Comparison of ENCODE assay signal across 9 mouse cellular contexts in the genomic region with DNA sequence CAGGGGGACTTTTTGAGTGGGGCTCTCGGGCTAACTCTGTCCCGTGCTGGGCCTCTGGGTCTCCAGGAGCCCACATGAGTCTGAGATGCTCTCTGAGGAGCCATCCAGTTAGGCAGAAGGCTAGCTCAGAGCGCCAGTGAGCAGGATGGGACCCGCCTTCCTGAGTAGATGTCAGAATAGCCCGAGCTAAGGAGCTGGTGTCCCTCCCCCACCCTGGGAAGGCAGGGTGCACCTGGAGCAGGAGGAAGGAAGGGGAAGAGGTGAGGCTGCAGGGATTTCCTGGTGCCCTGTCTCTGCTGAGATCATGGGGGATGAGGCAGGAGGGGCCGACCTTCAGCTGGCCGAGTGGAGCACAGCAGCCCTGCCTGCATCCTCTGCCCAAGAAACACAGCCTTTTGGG. TPM values are rescaled to one million over a fixed set of nuclear protein-coding genes. Genes with fewer than 3 reads are reported as not detected.
A peak's percentile ranks its signal among the peaks of the same experiment; 100 is the strongest.
DNase-seq lines count a peak whose midpoint lies in the region; ATAC-seq and TF ChIP-seq lines count a peak whose summit lies in the region.
"Had no signal": no experiment of that assay in that cellular context is flagged by ENCODE, and none has a peak within 500 bp of the region (broad histone marks: within the 10 kb centered on the region; RNA-seq: fewer than 3 reads in every experiment).

No protein-coding gene starts in this region.

- H3K9ac ChIP-seq in heart, embryonic 12.5 days: peak overlapping the region; percentile 63

- no peak for DNase-seq in left cerebral cortex, adult 2 months (ENCODE audit: extremely low spot score in 1 of 2, low spot score in 2 of 2)
- no peak for DNase-seq in left cerebral cortex, postnatal 14 days (ENCODE audit: low spot score in 2 of 2)
- DNase-seq in kidney, postnatal 10 days: peak; percentile 86
- peak; percentile 59 to 78 for DNase-seq in lung, postnatal 4 days
- DNase-seq in embryo, embryonic 10.5 days (ENCODE audit: low spot score): no peak
- no peak for DNase-seq in cerebellum, postnatal 25 days
- DNase-seq in layer of hippocampus, adult 9-10 months (ENCODE audit: low spot score): no peak

- TF ChIP-seq CTCF in left cerebral cortex, adult 2 months (IDR thresholded peaks at IDR 0.05): no peak

- 0 out of 2 replicates have a peak overlapping the region, but pooled peaks have one; percentile 3 for H3K27ac ChIP-seq in left cerebral cortex, adult 2 months
- H3K27ac ChIP-seq in heart, embryonic 12.5 days (ENCODE audit: poor library complexity, severe bottlenecking): peak overlapping the region; percentile 61

- ATAC-seq in heart, embryonic 12.5 days (ENCODE audit: insufficient number of reproducible peaks, low FRiP score): peak; percentile 39; the same call in 1 of the 2 replicates

- intact Hi-C loops in left cerebral cortex, adult 2 months (cut with DNase I): no loop called here
- intact Hi-C loops in left cerebral cortex, postnatal 14 days (cut with DNase I): no loop called here

- H3K9me3 ChIP-seq in heart, embryonic 12.5 days (replicated peaks): no peaks in the 10 kb centered on the region

- no peaks in the 10 kb centered on the region; the same call in 1 of the 2 replicates for H3K36me3 ChIP-seq in heart, embryonic 12.5 days

- H3K4me2 ChIP-seq in heart, embryonic 12.5 days: peak overlapping the region; percentile 68

- peak overlapping the region; percentile 47 for H3K4me3 ChIP-seq in left cerebral cortex, adult 2 months
- H3K4me3 ChIP-seq in heart, embryonic 12.5 days: peak overlapping the region; percentile 49

- H3K27me3 ChIP-seq in heart, embryonic 12.5 days (replicated peaks): no peaks in the 10 kb centered on the region

- H3K4me1 ChIP-seq in heart, embryonic 12.5 days (replicated peaks): peaks cover 43% of the 10 kb centered on the region

- 37% methylated on average over 7 of the region's 7 CpGs for WGBS in heart, embryonic 12.5 days

RNA-seq across cellular contexts. Expression of a gene that starts 7.6 kb away (rescaled TPM):
- 10 to 100 TPM; 31.1 to 42.5 TPM for total RNA-seq in left cerebral cortex, adult 2 months (2021)
- total RNA-seq in left cerebral cortex, postnatal 14 days (2021): 10 to 100 TPM; 31.1 to 35.6 TPM
- polyA plus RNA-seq in heart, embryonic 12.5 days (2016; fragmentation: Nextera tagmentation; extraction: Ambion mirVana): 35.4 and 36.0 TPM in 2 replicates

RNA-seq across cellular contexts. Expression of a gene that starts 12.4 kb away (rescaled TPM):
- total RNA-seq in left cerebral cortex, adult 2 months (2021): 1 to 10 TPM; 1.6 to 2.2 TPM
- 1 to 10 TPM; 2.2 to 3.8 TPM for total RNA-seq in left cerebral cortex, postnatal 14 days (2021)
- polyA plus RNA-seq in heart, embryonic 12.5 days (2016; fragmentation: Nextera tagmentation; extraction: Ambion mirVana): not detected in 2 replicates
- total RNA-seq: hematopoietic stem cell, adult 5-6 weeks had no signal

RNA-seq across cellular contexts. Expression of a gene that starts 15.6 kb away (rescaled TPM):
- 100 to 1,000 TPM; 129 to 134 TPM for total RNA-seq in left cerebral cortex, adult 2 months (2021)
- total RNA-seq in left cerebral cortex, postnatal 14 days (2021): 100 to 1,000 TPM; 100 to 106 TPM
- 67.5 and 73.3 TPM in 2 replicates for polyA plus RNA-seq in heart, embryonic 12.5 days (2016; fragmentation: Nextera tagmentation; extraction: Ambion mirVana)

RNA-seq across cellular contexts. Expression of a gene that starts 24.5 kb away (rescaled TPM):
- total RNA-seq in left cerebral cortex, adult 2 months (2021): 10 to 100 TPM in 1 of 2 experiments, 1 to 10 TPM in 1; 9.4 to 10.5 TPM
- 10 to 100 TPM in 1 of 2 experiments, 1 to 10 TPM in 1; 9.5 to 10.1 TPM for total RNA-seq in left cerebral cortex, postnatal 14 days (2021)
- 18.7 and 20.3 TPM in 2 replicates for polyA plus RNA-seq in heart, embryonic 12.5 days (2016; fragmentation: Nextera tagmentation; extraction: Ambion mirVana)

RNA-seq across cellular contexts. Expression of a gene that starts 28.6 kb away (rescaled TPM):
- 10 to 100 TPM; 30.4 to 30.7 TPM for total RNA-seq in left cerebral cortex, adult 2 months (2021)
- total RNA-seq in left cerebral cortex, postnatal 14 days (2021): 10 to 100 TPM; 27.6 to 30.4 TPM
- 38.5 and 39.3 TPM in 2 replicates for polyA plus RNA-seq in heart, embryonic 12.5 days (2016; fragmentation: Nextera tagmentation; extraction: Ambion mirVana)

Comparison
In these comparisons a context has a peak if more than half of its experiments do, and no peak if none do; other contexts are left out.
1. DNase-seq: peak in kidney, postnatal 10 days (single experiment) and lung, postnatal 4 days (2 of 2); none in left cerebral cortex, adult 2 months (0 of 2), left cerebral cortex, postnatal 14 days (0 of 2), embryo, embryonic 10.5 days (single experiment), cerebellum, postnatal 25 days (0 of 2) and layer of hippocampus, adult 9-10 months (single experiment).